Mouse (Mus musculus) splenic B cell, adult 2 months (primary cell): ENCODE results near the gene Wdr43.

Experiments
- DNase-seq: peaks from one replicate; pipeline ENCODE4 v3.0.0-alpha.2; 2011; ENCODE audit warnings: low read depth, low spot score
- H3K27me3 ChIP-seq: 2 replicates; pipeline ENCODE4 v1.6.1; 2012; ENCODE audit warnings: mild to moderate bottlenecking, low read length, moderate library complexity, mixed read lengths; ENCODE audit not compliant: control insufficient read depth, poor library complexity, insufficient read depth, severe bottlenecking
- H3K36me3 ChIP-seq: 2 replicates; pipeline ENCODE4 v1.6.1; 2012; ENCODE audit warnings: mild to moderate bottlenecking, low read length, moderate library complexity, mixed read lengths; ENCODE audit not compliant: control insufficient read depth, poor library complexity, insufficient read depth, severe bottlenecking

The Wdr43 gene

GRCm38 (mm10) chr17:71681666-71682065 lies 66.0 kb downstream of the Wdr43 start:
- H3K27me3 ChIP-seq = no peaks in the 10 kb centered on the region
- DNase-seq = no peak
- H3K36me3 ChIP-seq = no peaks in the 10 kb centered on the region

- no peaks in the 10 kb centered on the region for H3K27me3 ChIP-seq
- DNase-seq = no peak
- no peaks in the 10 kb centered on the region for H3K36me3 ChIP-seq
Observed at GRCm38 (mm10) chr17:71682379-71682778, 66.7 kb downstream of the Wdr43 start.

GRCm38 (mm10) chr17:71683281-71683680 lies 67.6 kb downstream of the Wdr43 start:
- DNase-seq = no peak
- H3K36me3 ChIP-seq = no peaks in the 10 kb centered on the region
- H3K27me3 ChIP-seq = no peaks in the 10 kb centered on the region

GRCm38 (mm10) chr17:71684103-71684608 lies 68.5 kb downstream of the Wdr43 start:
- DNase-seq = peak; percentile 67

GRCm38 (mm10) chr17:71687436-71687835 lies 71.7 kb downstream of the Wdr43 start:
- no peaks in the 10 kb centered on the region for H3K27me3 ChIP-seq
- DNase-seq = no peak
- no peaks in the 10 kb centered on the region for H3K36me3 ChIP-seq

More at GRCm38 (mm10) chr17:71684103-71684608, 68.5 kb downstream of the Wdr43 start:
- no peaks in the 10 kb centered on the region for H3K36me3 ChIP-seq
- H3K27me3 ChIP-seq = no peaks in the 10 kb centered on the region

GRCm38 (mm10) chr17:71689903-71690302 lies 74.2 kb downstream of the Wdr43 start:
- DNase-seq = no peak
- no peaks in the 10 kb centered on the region for H3K36me3 ChIP-seq

GRCm38 (mm10) chr17:71691361-71691875 lies 75.7 kb downstream of the Wdr43 start:
- Histone ChIP-seq H3K27me3 (no peaks in the 10 kb centered on the region), H3K36me3 (no peaks in the 10 kb centered on the region)
- DNase-seq = no peak

More at GRCm38 (mm10) chr17:71689903-71690302, 74.2 kb downstream of the Wdr43 start:
- H3K27me3 ChIP-seq = no peaks in the 10 kb centered on the region

- no peak for DNase-seq
Observed at GRCm38 (mm10) chr17:71693313-71693712, 77.6 kb downstream of the Wdr43 start.

GRCm38 (mm10) chr17:71693780-71694179 lies 78.1 kb downstream of the Wdr43 start:
- H3K36me3 ChIP-seq = no peaks in the 10 kb centered on the region
- no peaks in the 10 kb centered on the region for H3K27me3 ChIP-seq
- peak; percentile 36 for DNase-seq

More at GRCm38 (mm10) chr17:71693313-71693712, 77.6 kb downstream of the Wdr43 start:
- H3K36me3 ChIP-seq = no peaks in the 10 kb centered on the region
- H3K27me3 ChIP-seq = no peaks in the 10 kb centered on the region

- no peak for DNase-seq
- Histone ChIP-seq H3K27me3 (no peaks in the 10 kb centered on the region), H3K36me3 (no peaks in the 10 kb centered on the region)
Observed at GRCm38 (mm10) chr17:71695151-71695550, 79.5 kb downstream of the Wdr43 start.

GRCm38 (mm10) chr17:71695716-71696315 lies 80.1 kb downstream of the Wdr43 start:
- H3K27me3 ChIP-seq = no peaks in the 10 kb centered on the region
- no peaks in the 10 kb centered on the region for H3K36me3 ChIP-seq
- DNase-seq = no peak

GRCm38 (mm10) chr17:71696396-71696795 lies 80.7 kb downstream of the Wdr43 start:
- no peaks in the 10 kb centered on the region for H3K27me3 ChIP-seq
- no peak for DNase-seq

GRCm38 (mm10) chr17:71697896-71698618 lies 82.4 kb downstream of the Wdr43 start:
- DNase-seq = no peak
- no peaks in the 10 kb centered on the region for H3K27me3 ChIP-seq
- no peaks in the 10 kb centered on the region for H3K36me3 ChIP-seq

More at GRCm38 (mm10) chr17:71696396-71696795, 80.7 kb downstream of the Wdr43 start:
- no peaks in the 10 kb centered on the region for H3K36me3 ChIP-seq

GRCm38 (mm10) chr17:71698619-71698956 lies 82.9 kb downstream of the Wdr43 start:
- no peaks in the 10 kb centered on the region for H3K36me3 ChIP-seq
- no peak for DNase-seq
- no peaks in the 10 kb centered on the region for H3K27me3 ChIP-seq

- H3K27me3 ChIP-seq = no peaks in the 10 kb centered on the region
- H3K36me3 ChIP-seq = no peaks in the 10 kb centered on the region
- DNase-seq = no peak
Observed at GRCm38 (mm10) chr17:71705113-71705512, 89.4 kb downstream of the Wdr43 start.
